Mouse (Mus musculus) heart, adult 8-10 months (tissue): ENCODE measurements around the gene Mei4. TPM values are rescaled to one million over a fixed set of nuclear protein-coding genes. Genes with fewer than 3 reads are reported as not detected.

ENCODE experiments used
- DNase-seq: peaks from one replicate; pipeline ENCODE4 v3.0.0; 2022; ENCODE audit warnings: low spot score
- total RNA-seq, 4 experiments: library from RNA; stranded (reverse); gene quantifications; 2 replicates each; pipeline ENCODE4 v1.2.4; 2022

The Mei4 gene
- total RNA-seq, 4 experiments from 2014 or later, result not detected

DNA sequence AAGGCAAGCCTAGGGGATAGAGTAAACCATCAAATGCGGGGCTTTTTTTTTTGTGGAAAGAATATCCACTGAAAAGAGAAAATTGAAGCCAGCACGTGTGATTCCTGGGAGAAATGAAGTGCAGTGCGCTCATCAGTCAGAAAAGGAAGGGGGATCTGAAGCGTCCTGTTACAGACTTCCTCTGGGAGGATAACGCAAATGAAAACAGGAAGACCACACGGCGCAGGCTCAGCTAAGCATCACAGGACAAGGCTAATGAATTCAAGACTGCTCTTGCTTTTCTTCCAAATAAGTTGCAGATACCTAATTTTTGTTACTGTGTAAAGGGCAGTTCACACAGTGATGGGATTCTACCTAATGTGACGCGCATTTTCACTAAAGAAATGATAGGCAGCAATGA is 296.7 kb downstream of the Mei4 start:
- no peak for DNase-seq

GRCm38 (mm10) chr9:82162415-82162814 is 298.9 kb downstream of the Mei4 start:
- DNase-seq, result no peak

GRCm38 (mm10) chr9:82217976-82218375 is 354.5 kb downstream of the Mei4 start:
- DNase-seq, result no peak

GRCm38 (mm10) chr9:82247695-82248445 is 384.4 kb downstream of the Mei4 start:
- no peak for DNase-seq

Other genes with a start within 250 kb of the Mei4 start
- under 1 TPM; 0.31 to 0.82 (median 0.35) TPM for gene Htr1b, start 229.8 kb upstream of the Mei4 start, total RNA-seq